Mouse (Mus musculus) kidney, adult 2 months (tissue): ENCODE results near the gene Nfe2l2.

Experiments used
- CTCF ChIP-seq: fragments of 200-500 bp; conservative IDR thresholded peaks from 2 replicates; pipeline ENCODE4 v1.5.1; 2011; ENCODE audit warnings: low read depth, mild to moderate bottlenecking, control low read depth, low read length, moderate library complexity, mixed read lengths; ENCODE audit not compliant: insufficient read depth, insufficient read length
- POLR2A ChIP-seq: fragments of 200-500 bp; IDR thresholded peaks from one replicate; pipeline ENCODE4 v1.6.1; 2011; ENCODE audit warnings: low read depth, low read length, control low read depth

- TF ChIP-seq CTCF, result no peak
- TF ChIP-seq POLR2A, result no peak
Measured at GRCm38 (mm10) chr2:75734196-75734865, 29.9 kb upstream of the Nfe2l2 start.
